Mouse (Mus musculus): ENCODE measurements around the gene Anxa2.

- TF ChIP-seq POLR2AphosphoS2 (IDR thresholded peaks at IDR 0.05; ENCODE audit: insufficient read length, low read depth) (no peak), POLR2A (IDR thresholded peaks at IDR 0.05; ENCODE audit: insufficient read length, low read depth) (no peak), USF1 (IDR thresholded peaks at IDR 0.05; ENCODE audit: low read depth) (no peak), REST (IDR thresholded peaks at IDR 0.05; ENCODE audit: insufficient read depth, insufficient read length) (no peak), MYOG (IDR thresholded peaks at IDR 0.05; ENCODE audit: control insufficient read depth in 1 of 3, insufficient read depth in 1 of 3, insufficient read length in 2 of 3, low read depth in 2 of 3) (peak in 1 of 3 experiments; percentile 4), MAX (IDR thresholded peaks at IDR 0.05; ENCODE audit: low read depth) (no peak), TCF12 (IDR thresholded peaks at IDR 0.05; ENCODE audit: insufficient read depth, poor library complexity, severe bottlenecking) (no peak), E2F4 (IDR thresholded peaks at IDR 0.05; ENCODE audit: insufficient read depth) (no peak), MYOD1 (IDR thresholded peaks at IDR 0.05; ENCODE audit: control insufficient read depth in 1 of 3, insufficient read length in 2 of 3, low read depth in 2 of 3) (peak in 1 of 3 experiments; percentile 8), TCF3 (IDR thresholded peaks at IDR 0.05; ENCODE audit: insufficient read length, low read depth) (no peak)
Observed at GRCm38 (mm10) chr9:69472724-69473123, 19.3 kb downstream of the Anxa2 start.

Data from myocyte (in vitro differentiated cells).